In the genomic region with DNA sequence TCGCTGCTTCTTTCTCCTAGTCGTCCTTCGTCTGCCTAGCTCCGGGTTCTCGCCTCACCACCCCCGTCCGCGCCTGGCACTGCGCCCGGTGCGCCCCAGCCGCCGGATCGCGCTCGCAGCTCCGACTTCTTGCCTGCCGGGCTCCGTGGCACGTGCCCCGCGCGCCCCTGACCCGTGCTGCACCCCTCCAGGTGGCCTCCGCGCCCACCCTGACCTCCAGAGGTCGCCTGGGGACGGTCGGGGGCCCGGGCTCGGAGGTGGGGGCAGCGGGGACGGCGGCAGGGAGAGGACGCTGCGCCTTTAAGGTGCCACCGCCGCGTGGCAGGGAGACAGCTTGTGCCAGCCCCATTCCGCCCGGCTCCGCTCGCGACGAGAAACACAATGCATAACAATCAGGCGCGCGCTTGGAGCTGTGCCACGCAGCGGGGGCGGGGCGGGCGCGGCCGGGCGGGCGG, we compare ENCODE assay signal across 8 mouse cellular contexts. TPM values are rescaled to one million over a fixed set of nuclear protein-coding genes. Genes with fewer than 3 reads are reported as not detected.
DNase-seq lines count a peak whose midpoint lies in the region; ATAC-seq and TF ChIP-seq lines count a peak whose summit lies in the region.

No protein-coding gene starts in this region.

- ATAC-seq in kidney, embryonic 16.5 days (ENCODE audit: low FRiP score, low TSS enrichment), result no peak
- no peak for ATAC-seq in liver, postnatal 0 days

- H3K27ac ChIP-seq in liver, adult 2 months (replicated peaks; ENCODE audit: insufficient read depth, low read depth, low read length), result no peak overlapping the region
- no peak overlapping the region for H3K27ac ChIP-seq in kidney, embryonic 16.5 days (ENCODE audit: low read length)
- no peak overlapping the region for H3K27ac ChIP-seq in liver, postnatal 0 days (ENCODE audit: low read depth)

- peaks cover 28% of the 10 kb centered on the region for H3K27me3 ChIP-seq in liver, adult 2 months (ENCODE audit: control insufficient read depth, insufficient read depth, low read length)
- peaks cover 81% of the 10 kb centered on the region for H3K27me3 ChIP-seq in kidney, embryonic 16.5 days (ENCODE audit: insufficient read depth, low read length)
- peaks cover 84% of the 10 kb centered on the region for H3K27me3 ChIP-seq in liver, postnatal 0 days (ENCODE audit: insufficient read depth, low read length)

- peaks cover 5% of the 10 kb centered on the region for H3K4me1 ChIP-seq in liver, adult 2 months (ENCODE audit: control insufficient read depth, insufficient read depth, low read length)
- peaks cover 35% of the 10 kb centered on the region for H3K4me1 ChIP-seq in kidney, embryonic 16.5 days (ENCODE audit: insufficient read depth, low read length)
- H3K4me1 ChIP-seq in liver, postnatal 0 days (ENCODE audit: insufficient read depth), result 0 out of 2 replicates have a peak, but pooled peaks cover 4% of the 10 kb centered on the region

- TF ChIP-seq CTCF in liver, adult 2 months (IDR thresholded peaks at IDR 0.05; ENCODE audit: low read depth, low read length), result no peak
- no peak for TF ChIP-seq CTCF in liver, postnatal 0 days (IDR thresholded peaks at IDR 0.05; ENCODE audit: low read depth)

- H3K79me2 ChIP-seq in liver, adult 2 months (ENCODE audit: control insufficient read depth, insufficient read depth, low read length), result no peaks in the 10 kb centered on the region

- TF ChIP-seq POLR2A in liver, adult 2 months (IDR thresholded peaks at IDR 0.05; ENCODE audit: extremely low read depth, insufficient read depth, low read length), result no peak

- no peaks in the 10 kb centered on the region for H3K9me3 ChIP-seq in kidney, embryonic 16.5 days (ENCODE audit: low read length)
- H3K9me3 ChIP-seq in liver, postnatal 0 days (ENCODE audit: low read length), result no peaks in the 10 kb centered on the region

- no peak for DNase-seq in liver, adult 2 months (ENCODE audit: extremely low read depth, low read depth, low spot score)
- no peak for DNase-seq in liver
- peak; percentile 91 for DNase-seq in cerebellum, adult 11-12 months
- peak; percentile 67 to 79 for DNase-seq in frontal cortex, postnatal 14 days (ENCODE audit: low spot score in 2 of 2)
- peak; percentile 35 for DNase-seq in liver, postnatal 0 days
- peak; percentile 82 for DNase-seq in right cerebral cortex, postnatal 14 days
- DNase-seq in ovary, postnatal 10 days (ENCODE audit: low spot score), result no peak

- H3K4me3 ChIP-seq in liver, adult 2 months (ENCODE audit: insufficient read depth, low read depth, low read length), result peak overlapping the region; percentile 65
- H3K4me3 ChIP-seq in kidney, embryonic 16.5 days (ENCODE audit: low read length), result peak overlapping the region; percentile 58
- peak overlapping the region; percentile 47 for H3K4me3 ChIP-seq in liver, postnatal 0 days (ENCODE audit: low read depth, low read length)

- H3K9ac ChIP-seq in liver, adult 2 months (ENCODE audit: low read depth, low read length), result peak overlapping the region; percentile 83
- peak overlapping the region; percentile 68 for H3K9ac ChIP-seq in kidney, embryonic 16.5 days (replicated peaks; ENCODE audit: low read length)
- peak overlapping the region; percentile 16 for H3K9ac ChIP-seq in liver, postnatal 0 days (replicated peaks)

- H3K4me2 ChIP-seq in kidney, embryonic 16.5 days (replicated peaks; ENCODE audit: low read depth, low read length), result peak overlapping the region; percentile 99
- peak overlapping the region; percentile 76 for H3K4me2 ChIP-seq in liver, postnatal 0 days (ENCODE audit: low read depth, low read length)

- H3K36me3 ChIP-seq in liver, adult 2 months (ENCODE audit: control insufficient read depth, insufficient read depth, low read length), result no peaks in the 10 kb centered on the region
- H3K36me3 ChIP-seq in kidney, embryonic 16.5 days (ENCODE audit: insufficient read depth, low read length), result no peaks in the 10 kb centered on the region
- H3K36me3 ChIP-seq in liver, postnatal 0 days (replicated peaks; ENCODE audit: insufficient read depth, low read length), result no peaks in the 10 kb centered on the region

- WGBS in liver, adult 2 months, result under 1% methylated on average over 56 of the region's 57 CpGs
- WGBS in kidney, embryonic 16.5 days, result under 1% methylated on average over 49 of the region's 57 CpGs
- whole genome bisulfite sequencing in liver, postnatal 0 days (ENCODE audit: insufficient replicate concordance), result under 1% methylated on average over 31 of the region's 57 CpGs

- TF ChIP-seq EP300 in liver, postnatal 0 days (IDR thresholded peaks at IDR 0.05; ENCODE audit: low read depth), result no peak

RNA-seq across cellular contexts. Expression of gene Neurod2, which starts 9.1 kb away (rescaled TPM):
- not detected in 2 replicates for total RNA-seq in liver, adult 2 months (2014; rRNA removed)
- polyA plus RNA-seq in liver, adult 2 months (2012; rRNA removed), result not detected in 2 replicates
- not detected in 2 replicates for polyA plus RNA-seq in kidney, embryonic 16.5 days (2015; fragmentation: Nextera tagmentation; extraction: Ambion mirVana)
- not detected in 2 replicates for polyA plus RNA-seq in liver, postnatal 0 days (2015; fragmentation: Nextera tagmentation; extraction: Ambion mirVana)

RNA-seq across cellular contexts. Expression of gene Ppp1r1b, which starts 9.7 kb away (rescaled TPM):
- total RNA-seq in liver, adult 2 months (2014; rRNA removed), result 0.55 and 0.87 TPM in 2 replicates
- polyA plus RNA-seq in liver, adult 2 months (2012; rRNA removed), result 2.8 and 4.3 TPM in 2 replicates
- 5.4 and 5.8 TPM in 2 replicates for polyA plus RNA-seq in kidney, embryonic 16.5 days (2015; fragmentation: Nextera tagmentation; extraction: Ambion mirVana)
- polyA plus RNA-seq in liver, postnatal 0 days (2015; fragmentation: Nextera tagmentation; extraction: Ambion mirVana), result 5.4 and 6.6 TPM in 2 replicates

RNA-seq across cellular contexts. Expression of gene Stard3, which starts 19.6 kb away (rescaled TPM):
- 11.9 and 17.2 TPM in 2 replicates for total RNA-seq in liver, adult 2 months (2014; rRNA removed)
- polyA plus RNA-seq in liver, adult 2 months (2012; rRNA removed), result 30.0 and 41.1 TPM in 2 replicates
- 62.0 and 62.4 TPM in 2 replicates for polyA plus RNA-seq in kidney, embryonic 16.5 days (2015; fragmentation: Nextera tagmentation; extraction: Ambion mirVana)
- 14.5 and 15.4 TPM in 2 replicates for polyA plus RNA-seq in liver, postnatal 0 days (2015; fragmentation: Nextera tagmentation; extraction: Ambion mirVana)

RNA-seq across cellular contexts. Expression of gene Tcap, which starts 45.1 kb away (rescaled TPM):
- total RNA-seq in liver, adult 2 months (2014; rRNA removed), result 3.5 TPM in 1 of 2 replicates, not detected in the other
- polyA plus RNA-seq in liver, adult 2 months (2012; rRNA removed), result 0.10 and 0.16 TPM in 2 replicates
- polyA plus RNA-seq in kidney, embryonic 16.5 days (2015; fragmentation: Nextera tagmentation; extraction: Ambion mirVana), result 2.4 and 2.7 TPM in 2 replicates
- 0.26 and 6.0 TPM in 2 replicates for polyA plus RNA-seq in liver, postnatal 0 days (2015; fragmentation: Nextera tagmentation; extraction: Ambion mirVana)

RNA-seq across cellular contexts. Expression of gene Pnmt, which starts 47.7 kb away (rescaled TPM):
- 1.7 TPM in 1 of 2 replicates, not detected in the other for total RNA-seq in liver, adult 2 months (2014; rRNA removed)
- polyA plus RNA-seq in liver, adult 2 months (2012; rRNA removed), result not detected in 2 replicates
- polyA plus RNA-seq in kidney, embryonic 16.5 days (2015; fragmentation: Nextera tagmentation; extraction: Ambion mirVana), result 2.5 and 2.8 TPM in 2 replicates
- polyA plus RNA-seq in liver, postnatal 0 days (2015; fragmentation: Nextera tagmentation; extraction: Ambion mirVana), result not detected in 2 replicates

Comparison
In these comparisons a context has a peak if more than half of its experiments do, and no peak if none do; other contexts are left out.
1. DNase-seq: peak in cerebellum, adult 11-12 months (single experiment), frontal cortex, postnatal 14 days (2 of 2), liver, postnatal 0 days (single experiment) and right cerebral cortex, postnatal 14 days (single experiment); none in liver, adult 2 months (single experiment), liver (single experiment) and ovary, postnatal 10 days (single experiment).
2. H3K9ac ChIP-seq: peak in every context shown above with its lines; median percentile 83 in liver, adult 2 months; 68 in kidney, embryonic 16.5 days; 16 in liver, postnatal 0 days.
3. Peak in every context shown above with its lines, with median percentiles within 50 percentile points of each other: H3K4me3 ChIP-seq.